Mouse (Mus musculus): Measurements from ENCODE around the gene Matk.

DNA sequence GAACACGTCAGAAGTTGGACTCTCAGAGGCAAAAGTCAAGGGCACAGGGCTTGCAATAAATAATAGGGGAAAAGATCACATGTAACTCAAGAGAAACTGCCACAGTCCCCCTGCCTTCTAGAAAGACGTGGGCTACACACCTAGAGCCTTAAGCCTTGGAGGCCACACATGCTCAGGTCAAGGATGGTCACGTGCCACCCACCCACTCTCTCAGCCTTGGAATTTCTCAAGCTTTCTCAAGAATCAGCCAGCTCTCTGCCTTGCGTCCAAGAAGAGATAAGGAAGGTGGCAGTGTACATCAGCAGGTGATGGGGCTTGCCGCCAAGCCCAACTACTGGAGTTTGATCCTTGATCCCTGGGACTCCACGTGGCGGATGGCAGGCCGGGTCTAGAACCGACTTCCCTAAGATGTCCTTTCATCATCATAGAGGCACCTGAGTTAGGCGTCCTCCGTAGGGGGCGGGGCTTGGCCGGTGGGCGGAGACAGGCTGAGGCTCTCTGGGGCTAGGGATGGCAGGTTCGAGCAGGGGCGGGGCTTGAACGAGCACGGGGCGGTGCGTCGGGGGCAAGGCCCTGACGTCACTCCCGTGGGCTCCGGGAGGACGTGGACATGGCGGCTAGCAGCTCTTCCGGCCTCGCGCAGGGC lies 20.0 kb upstream of the Matk start, which contains the start of gene Zfr2:
- no peak for TF ChIP-seq CTCF (IDR thresholded peaks at IDR 0.05)
- TF ChIP-seq EP300 (IDR thresholded peaks at IDR 0.05; ENCODE audit: insufficient read depth, low read depth, low read length) = no peak
